Mouse (Mus musculus): ENCODE data around the gene B230118H07Rik.

DNA sequence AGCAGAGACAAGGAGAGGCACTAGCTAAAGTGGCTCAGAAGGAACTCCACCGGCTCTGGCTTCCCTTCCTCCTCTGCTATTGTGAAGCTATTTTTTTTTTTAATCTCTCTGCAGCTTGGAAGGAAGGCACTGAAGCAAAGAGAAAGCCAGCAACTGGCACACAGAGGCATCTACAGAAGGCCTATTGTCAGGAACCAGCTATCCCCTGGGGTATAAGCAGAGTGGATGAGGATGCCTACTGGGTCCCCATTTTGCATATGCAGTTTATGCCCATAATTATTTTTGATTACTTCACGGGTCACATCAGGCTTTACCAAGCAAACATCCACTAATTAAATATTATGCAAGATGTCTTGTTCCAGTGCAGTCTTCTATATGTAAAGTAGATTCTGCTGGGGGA is 115.6 kb downstream of the B230118H07Rik start:
- no peak for TF ChIP-seq CTCF (IDR thresholded peaks at IDR 0.05; ENCODE audit: low read depth, low read length)
- no peak for TF ChIP-seq POLR2A (IDR thresholded peaks at IDR 0.05; ENCODE audit: insufficient read depth, low read length)
